Mouse (Mus musculus): ENCODE measurements around the gene Snx5. TPM values are rescaled to one million over a fixed set of nuclear protein-coding genes. Genes with fewer than 3 reads are reported as not detected.

Gene Snx5
- total and polyA plus RNA-seq, 3 experiments = 136 to 835 (median 213) TPM

DNA sequence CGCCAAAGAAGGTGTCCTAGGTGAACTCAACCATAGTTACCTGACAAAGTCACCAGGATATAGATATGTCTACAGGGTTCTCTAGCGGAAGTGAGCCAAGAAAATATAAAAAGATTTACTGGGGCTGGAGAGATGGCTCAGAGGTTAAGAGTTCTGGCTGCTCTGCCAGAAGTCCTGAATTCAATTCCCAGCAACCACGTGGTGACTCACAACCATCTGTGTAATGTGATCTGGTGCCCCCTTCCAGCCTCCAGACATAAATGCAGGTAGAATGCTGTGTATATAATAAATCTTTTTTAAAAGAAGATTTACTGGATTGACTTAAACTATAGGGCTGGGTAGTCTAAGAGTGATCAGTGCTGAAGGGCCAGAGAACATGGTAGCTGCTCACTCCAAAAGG is 10.7 kb upstream of the Snx5 start:
- no peak for DNase-seq (ENCODE audit: low read depth, low spot score)
- Histone ChIP-seq H3K4me3 (ENCODE audit: control insufficient read depth in 1 of 2, insufficient read depth in 1 of 2, low read depth in 2 of 2, low read length in 2 of 2) (no peak overlapping the region), H3K4me1 (ENCODE audit: control insufficient read depth in 1 of 2, insufficient read depth in 2 of 2, low read length in 2 of 2) (peaks cover 0 to 3% of the 10 kb centered on the region in 2 experiments; a peak in 2 of 4 replicates), H3K36me3 (ENCODE audit: control insufficient read depth in 1 of 2, insufficient read depth in 2 of 2, low read length in 2 of 2) (peaks cover 2 to 10% of the 10 kb centered on the region in 2 experiments; a peak in 3 of 4 replicates), H3K27me3 (ENCODE audit: control insufficient read depth in 1 of 2, insufficient read depth in 2 of 2, low read length in 2 of 2) (no peaks in the 10 kb centered on the region), H3K27ac (ENCODE audit: control insufficient read depth, low read depth, low read length) (no peak overlapping the region), H3K79me2 (ENCODE audit: control insufficient read depth, insufficient read depth, low read length, poor library complexity) (0 out of 2 replicates have a peak, but pooled peaks cover 1% of the 10 kb centered on the region), H3K9me3 (replicated peaks; ENCODE audit: insufficient read depth, low read length) (no peaks in the 10 kb centered on the region), H3K9ac (ENCODE audit: control insufficient read depth, low read depth, low read length, poor library complexity, severe bottlenecking) (no peak overlapping the region)
- no peak for TF ChIP-seq GABPA (IDR thresholded peaks at IDR 0.05; ENCODE audit: low read depth, low read length)
- no peak for TF ChIP-seq CTCF (IDR thresholded peaks at IDR 0.05 in 2 of 3, conservative IDR thresholded peaks at IDR 0.05 in 1 of 3; ENCODE audit: control insufficient read depth in 1 of 3, insufficient read depth in 1 of 3, low read depth in 2 of 3, low read length in 3 of 3, poor library complexity in 1 of 3, severe bottlenecking in 1 of 3)
- no peak for TF ChIP-seq MYB (IDR thresholded peaks at IDR 0.05; ENCODE audit: low read depth, low read length)
- no peak for TF ChIP-seq MAFK (IDR thresholded peaks at IDR 0.05; ENCODE audit: borderline replicate concordance, low read depth, low read length)
- TF ChIP-seq BHLHE40 (IDR thresholded peaks at IDR 0.05; ENCODE audit: borderline replicate concordance, low read depth, low read length) = no peak

DNA sequence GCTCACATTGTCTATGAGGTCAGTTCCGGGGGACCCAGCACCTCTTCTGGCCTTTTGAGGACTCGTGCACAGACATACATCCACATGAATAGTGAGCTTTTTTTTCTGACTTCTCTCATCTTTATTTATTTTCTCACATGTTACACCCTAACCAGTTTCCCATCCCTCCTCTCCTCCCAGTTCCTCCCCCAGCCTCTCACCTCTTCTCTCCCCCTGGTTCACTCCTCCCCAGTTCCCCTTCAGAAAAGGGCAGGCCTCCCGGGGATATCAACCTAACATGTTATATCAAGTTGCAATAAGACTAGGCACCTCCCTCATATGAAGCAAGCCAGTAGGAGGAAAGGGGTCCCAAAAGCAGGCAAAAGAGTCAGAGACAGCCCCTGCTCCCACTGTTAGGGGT is 9.9 kb upstream of the Snx5 start:
- H3K79me2 ChIP-seq (ENCODE audit: control insufficient read depth, insufficient read depth, low read length, poor library complexity) = 0 out of 2 replicates have a peak, but pooled peaks cover 1% of the 10 kb centered on the region
- peak; percentile 64 for DNase-seq (ENCODE audit: low read depth, low spot score)
- no peak overlapping the region for H3K27ac ChIP-seq (ENCODE audit: control insufficient read depth, low read depth, low read length)
- no peaks in the 10 kb centered on the region for H3K9me3 ChIP-seq (replicated peaks; ENCODE audit: insufficient read depth, low read length)
- H3K4me1 ChIP-seq (ENCODE audit: control insufficient read depth in 1 of 2, insufficient read depth in 2 of 2, low read length in 2 of 2) = peaks cover 0 to 3% of the 10 kb centered on the region in 2 experiments; a peak in 2 of 4 replicates
- TF ChIP-seq ZC3H11A (IDR thresholded peaks at IDR 0.05; ENCODE audit: low read depth, low read length) = no peak
- peak; percentile 51; the same call in 1 of the 2 replicates for TF ChIP-seq ZNF384 (IDR thresholded peaks at IDR 0.05; ENCODE audit: low read depth, low read length)
- TF ChIP-seq EP300 (IDR thresholded peaks at IDR 0.05; ENCODE audit: low read depth in 1 of 2, low read length in 2 of 2) = no peak
- TF ChIP-seq TBP (IDR thresholded peaks at IDR 0.05; ENCODE audit: low read depth, low read length) = no peak
- no peak for TF ChIP-seq CTCF (IDR thresholded peaks at IDR 0.05 in 2 of 3, conservative IDR thresholded peaks at IDR 0.05 in 1 of 3; ENCODE audit: control insufficient read depth in 1 of 3, insufficient read depth in 1 of 3, low read depth in 2 of 3, low read length in 3 of 3, poor library complexity in 1 of 3, severe bottlenecking in 1 of 3)
- TF ChIP-seq POLR2AphosphoS2 (IDR thresholded peaks at IDR 0.05; ENCODE audit: low read length) = no peak
- no peak for TF ChIP-seq ZMIZ1 (IDR thresholded peaks at IDR 0.05; ENCODE audit: low read depth, low read length)
- no peaks in the 10 kb centered on the region for H3K27me3 ChIP-seq (ENCODE audit: control insufficient read depth in 1 of 2, insufficient read depth in 2 of 2, low read length in 2 of 2)
- H3K36me3 ChIP-seq (ENCODE audit: control insufficient read depth in 1 of 2, insufficient read depth in 2 of 2, low read length in 2 of 2) = peaks cover 2 to 10% of the 10 kb centered on the region in 2 experiments
- H3K4me3 ChIP-seq (ENCODE audit: control insufficient read depth in 1 of 2, insufficient read depth in 1 of 2, low read depth in 2 of 2, low read length in 2 of 2) = no peak overlapping the region
- H3K9ac ChIP-seq (ENCODE audit: control insufficient read depth, low read depth, low read length, poor library complexity, severe bottlenecking) = no peak overlapping the region

DNA sequence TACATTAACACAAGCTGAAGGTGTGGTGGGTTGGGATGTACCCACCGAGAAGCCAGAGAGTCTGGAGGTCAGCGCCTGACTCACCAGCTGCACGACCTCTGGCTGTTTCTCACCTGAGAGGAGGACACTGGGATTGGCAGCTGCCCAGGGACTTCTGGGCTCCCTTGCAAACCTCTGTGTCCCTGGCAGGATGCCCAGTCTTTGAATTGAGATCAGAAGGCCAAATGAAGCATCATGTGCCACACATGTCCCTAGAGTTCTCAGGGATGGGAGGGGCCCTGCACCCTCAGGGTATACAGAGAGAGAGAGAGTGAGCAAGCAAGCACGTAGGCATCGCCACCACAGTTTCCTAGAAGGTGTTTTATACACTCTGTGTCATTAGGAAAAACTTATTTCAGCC is 9.0 kb upstream of the Snx5 start:
- Histone ChIP-seq H3K27ac (ENCODE audit: control insufficient read depth, low read depth, low read length) (no peak overlapping the region), H3K9ac (ENCODE audit: control insufficient read depth, low read depth, low read length, poor library complexity, severe bottlenecking) (no peak overlapping the region)
- DNase-seq (ENCODE audit: low read depth, low spot score) = peak; percentile 57

More for the DNA sequence above, 9.0 kb upstream of the Snx5 start:
- Histone ChIP-seq H3K4me3 (ENCODE audit: control insufficient read depth in 1 of 2, insufficient read depth in 1 of 2, low read depth in 2 of 2, low read length in 2 of 2) (no peak overlapping the region), H3K9me3 (replicated peaks; ENCODE audit: insufficient read depth, low read length) (no peaks in the 10 kb centered on the region), H3K79me2 (ENCODE audit: control insufficient read depth, insufficient read depth, low read length, poor library complexity) (peaks cover 3% of the 10 kb centered on the region; the same call in 1 of the 2 replicates), H3K36me3 (ENCODE audit: control insufficient read depth in 1 of 2, insufficient read depth in 2 of 2, low read length in 2 of 2) (peaks cover 2 to 10% of the 10 kb centered on the region in 2 experiments), H3K27me3 (ENCODE audit: control insufficient read depth in 1 of 2, insufficient read depth in 2 of 2, low read length in 2 of 2) (no peaks in the 10 kb centered on the region), H3K4me1 (ENCODE audit: control insufficient read depth in 1 of 2, insufficient read depth in 2 of 2, low read length in 2 of 2) (peaks cover 0 to 3% of the 10 kb centered on the region in 2 experiments; a peak in 2 of 4 replicates)
- TF ChIP-seq SMC3 (IDR thresholded peaks at IDR 0.05; ENCODE audit: low read depth, low read length) (no peak), ETS1 (IDR thresholded peaks at IDR 0.05; ENCODE audit: low read depth, low read length) (no peak), POLR2AphosphoS2 (IDR thresholded peaks at IDR 0.05; ENCODE audit: low read length) (no peak), USF1 (IDR thresholded peaks at IDR 0.05; ENCODE audit: low read depth, low read length) (no peak), HCFC1 (IDR thresholded peaks at IDR 0.05; ENCODE audit: low read depth, low read length) (no peak), MYB (IDR thresholded peaks at IDR 0.05; ENCODE audit: low read depth, low read length) (no peak), TBP (IDR thresholded peaks at IDR 0.05; ENCODE audit: low read depth, low read length) (no peak), MAZ (IDR thresholded peaks at IDR 0.05; ENCODE audit: low read depth, low read length) (no peak), BHLHE40 (IDR thresholded peaks at IDR 0.05; ENCODE audit: borderline replicate concordance, low read depth, low read length) (no peak), RAD21 (IDR thresholded peaks at IDR 0.05; ENCODE audit: low read depth, low read length) (no peak), CHD1 (IDR thresholded peaks at IDR 0.05; ENCODE audit: low read depth, low read length) (no peak)
